In genomic region chr7:84254916-84255315, GRCm38 (mm10) we compare ENCODE assay signal across 30 mouse cellular contexts.
A peak's percentile ranks its signal among the peaks of the same experiment; 100 is the strongest.
DNase-seq lines count a peak whose midpoint lies in the region; ATAC-seq and TF ChIP-seq lines count a peak whose summit lies in the region.
"Had no signal": no experiment of that assay in that cellular context is flagged by ENCODE, and none has a peak within 500 bp of the region (broad histone marks: within the 10 kb centered on the region; RNA-seq: fewer than 3 reads in every experiment).

No protein-coding gene starts in this region.

- peak overlapping the region; percentile 13 for H3K27ac ChIP-seq in lung, embryonic 14.5 days (ENCODE audit: low read depth)
- H3K27ac ChIP-seq in midbrain, embryonic 11.5 days (ENCODE audit: low read depth, low read length), result no peak overlapping the region
- no peak overlapping the region for H3K27ac ChIP-seq in midbrain, embryonic 10.5 days (replicated peaks)
- no peak overlapping the region for H3K27ac ChIP-seq in embryonic facial prominence, embryonic 11.5 days (replicated peaks; ENCODE audit: low read depth, low read length)
- no peak overlapping the region for H3K27ac ChIP-seq in heart, embryonic 12.5 days (ENCODE audit: poor library complexity, severe bottlenecking)
- H3K27ac ChIP-seq: embryonic facial prominence, embryonic 13.5 days; forebrain, embryonic 10.5 days; forebrain, embryonic 13.5 days; gastrocnemius, adult 2 months; heart, embryonic 15.5 days; hindbrain, embryonic 14.5 days; hindbrain, postnatal 0 days had no signal

- 0 out of 2 replicates have a peak, but pooled peaks cover 3% of the 10 kb centered on the region for H3K36me3 ChIP-seq in lung, embryonic 14.5 days (ENCODE audit: insufficient read depth)
- H3K36me3 ChIP-seq in midbrain, embryonic 11.5 days (ENCODE audit: control insufficient read depth, insufficient read depth, low read length), result 0 out of 2 replicates have a peak, but pooled peaks cover 4% of the 10 kb centered on the region
- H3K36me3 ChIP-seq in midbrain, embryonic 10.5 days, result peaks cover 96% of the 10 kb centered on the region
- no peaks in the 10 kb centered on the region; the same call in 1 of the 2 replicates for H3K36me3 ChIP-seq in embryonic facial prominence, embryonic 11.5 days (replicated peaks; ENCODE audit: control insufficient read depth, insufficient read depth, low read depth, low read length)
- no peaks in the 10 kb centered on the region for H3K36me3 ChIP-seq in heart, embryonic 12.5 days
- H3K36me3 ChIP-seq: heart, embryonic 15.5 days had no signal

- H3K9ac ChIP-seq in lung, embryonic 14.5 days, result no peak overlapping the region
- H3K9ac ChIP-seq in midbrain, embryonic 11.5 days (ENCODE audit: low read length), result no peak overlapping the region
- H3K9ac ChIP-seq in embryonic facial prominence, embryonic 11.5 days (replicated peaks; ENCODE audit: low read length), result no peak overlapping the region
- H3K9ac ChIP-seq in heart, embryonic 12.5 days, result no peak overlapping the region
- H3K9ac ChIP-seq: embryonic facial prominence, embryonic 13.5 days; forebrain, embryonic 13.5 days; heart, embryonic 15.5 days; hindbrain, embryonic 14.5 days had no signal

- TF ChIP-seq CTCF in lung, embryonic 14.5 days (IDR thresholded peaks at IDR 0.05; ENCODE audit: low read depth), result no peak

- ATAC-seq in lung, embryonic 14.5 days (ENCODE audit: insufficient read depth), result no peak
- no peak for ATAC-seq in midbrain, embryonic 11.5 days (ENCODE audit: low FRiP score)
- ATAC-seq in embryonic facial prominence, embryonic 11.5 days (replicated peaks; ENCODE audit: insufficient number of reproducible peaks, low FRiP score, low TSS enrichment, low read depth), result no peak
- ATAC-seq in heart, embryonic 12.5 days (ENCODE audit: insufficient number of reproducible peaks, low FRiP score), result no peak
- ATAC-seq: activated CD4-positive, CD25-positive, alpha-beta regulatory T cell, adult 4 months; CD4-positive, CD25-positive, alpha-beta regulatory T cell, adult 4 months; forebrain, embryonic 13.5 days; forebrain, embryonic 16.5 days; hindbrain, postnatal 0 days; inflammation-experienced regulatory T-cells, adult 6 months; intestine, embryonic 16.5 days had no signal

- 58% methylated on average over 8 of the region's 8 CpGs for WGBS in lung, embryonic 14.5 days
- 73% methylated on average over 8 of the region's 8 CpGs for WGBS in midbrain, embryonic 11.5 days
- WGBS in midbrain, embryonic 10.5 days, result 70% methylated on average over 8 of the region's 8 CpGs
- WGBS in embryonic facial prominence, embryonic 11.5 days, result 78% methylated on average over 8 of the region's 8 CpGs
- 51% methylated on average over 8 of the region's 8 CpGs for WGBS in heart, embryonic 12.5 days

- peaks cover 2% of the 10 kb centered on the region; the same call in 1 of the 2 replicates for H3K4me1 ChIP-seq in lung, embryonic 14.5 days (ENCODE audit: insufficient read depth)
- H3K4me1 ChIP-seq in midbrain, embryonic 11.5 days (ENCODE audit: control insufficient read depth, insufficient read depth, low read length), result no peaks in the 10 kb centered on the region
- H3K4me1 ChIP-seq in midbrain, embryonic 10.5 days, result peaks cover 7% of the 10 kb centered on the region
- H3K4me1 ChIP-seq in embryonic facial prominence, embryonic 11.5 days (ENCODE audit: control insufficient read depth, insufficient read depth, low read length), result no peaks in the 10 kb centered on the region
- no peaks in the 10 kb centered on the region for H3K4me1 ChIP-seq in heart, embryonic 12.5 days (replicated peaks)
- H3K4me1 ChIP-seq: embryonic facial prominence, embryonic 13.5 days; forebrain, embryonic 10.5 days; forebrain, embryonic 13.5 days; heart, embryonic 15.5 days had no signal

- H3K4me3 ChIP-seq in lung, embryonic 14.5 days (ENCODE audit: low read depth, low read length), result no peak overlapping the region
- H3K4me3 ChIP-seq in midbrain, embryonic 11.5 days (ENCODE audit: low read depth, low read length), result no peak overlapping the region
- no peak overlapping the region for H3K4me3 ChIP-seq in midbrain, embryonic 10.5 days
- H3K4me3 ChIP-seq in embryonic facial prominence, embryonic 11.5 days (ENCODE audit: low read depth, low read length), result no peak overlapping the region
- H3K4me3 ChIP-seq in heart, embryonic 12.5 days, result no peak overlapping the region
- H3K4me3 ChIP-seq: embryonic facial prominence, embryonic 13.5 days; forebrain, embryonic 10.5 days; forebrain, embryonic 13.5 days; gastrocnemius, adult 2 months; heart, embryonic 15.5 days had no signal

- no peaks in the 10 kb centered on the region for H3K27me3 ChIP-seq in lung, embryonic 14.5 days (ENCODE audit: insufficient read depth, low read length)
- H3K27me3 ChIP-seq in midbrain, embryonic 11.5 days (ENCODE audit: control insufficient read depth, insufficient read depth, low read length), result no peaks in the 10 kb centered on the region
- H3K27me3 ChIP-seq in midbrain, embryonic 10.5 days (ENCODE audit: low read depth, poor library complexity, severe bottlenecking), result no peaks in the 10 kb centered on the region
- no peaks in the 10 kb centered on the region for H3K27me3 ChIP-seq in embryonic facial prominence, embryonic 11.5 days (ENCODE audit: control insufficient read depth, insufficient read depth, low read length)
- no peaks in the 10 kb centered on the region for H3K27me3 ChIP-seq in heart, embryonic 12.5 days (replicated peaks)
- H3K27me3 ChIP-seq: embryonic facial prominence, embryonic 13.5 days; forebrain, embryonic 13.5 days; heart, embryonic 15.5 days had no signal

- no peaks in the 10 kb centered on the region for H3K9me3 ChIP-seq in lung, embryonic 14.5 days (ENCODE audit: low read depth, low read length)
- H3K9me3 ChIP-seq in midbrain, embryonic 11.5 days (ENCODE audit: control insufficient read depth, low read length), result no peaks in the 10 kb centered on the region
- H3K9me3 ChIP-seq in midbrain, embryonic 10.5 days (replicated peaks), result no peaks in the 10 kb centered on the region
- H3K9me3 ChIP-seq in embryonic facial prominence, embryonic 11.5 days (replicated peaks; ENCODE audit: control insufficient read depth, low read length), result no peaks in the 10 kb centered on the region
- H3K9me3 ChIP-seq in heart, embryonic 12.5 days (replicated peaks), result no peaks in the 10 kb centered on the region
- H3K9me3 ChIP-seq: embryonic facial prominence, embryonic 13.5 days; forebrain, embryonic 10.5 days; forebrain, embryonic 13.5 days; heart, embryonic 15.5 days had no signal

- no peak overlapping the region for H3K4me2 ChIP-seq in lung, embryonic 14.5 days
- no peak overlapping the region for H3K4me2 ChIP-seq in midbrain, embryonic 11.5 days
- H3K4me2 ChIP-seq in embryonic facial prominence, embryonic 11.5 days (ENCODE audit: low read depth, low read length), result no peak overlapping the region
- no peak overlapping the region for H3K4me2 ChIP-seq in heart, embryonic 12.5 days
- H3K4me2 ChIP-seq: embryonic facial prominence, embryonic 13.5 days; forebrain, embryonic 13.5 days; heart, embryonic 11.5 days; heart, embryonic 15.5 days; hindbrain, embryonic 14.5 days had no signal

- DNase-seq in lung, embryonic 14.5 days, result peak; percentile 3
- DNase-seq in lung, postnatal 10 days, result no peak
- peak; percentile 67 for DNase-seq in midbrain, embryonic 11.5 days (ENCODE audit: low spot score, missing footprints)
- no peak for DNase-seq in midbrain, embryonic 10.5 days (ENCODE audit: low spot score)
- peak; percentile 5 for DNase-seq in embryonic facial prominence, embryonic 11.5 days (ENCODE audit: low spot score)
- no peak for DNase-seq in retina, embryonic 14.5 days (ENCODE audit: low spot score)
- DNase-seq: adrenal gland, adult 8-10 months; adrenal gland, postnatal 25 days; cerebellum, adult 11-12 months; cerebellum, adult 8-10 months; cerebellum, postnatal 10 days; cerebellum, postnatal 36 days; gastrocnemius, adult 2 months; gastrocnemius, postnatal 14 days; heart, adult 11 months; heart, postnatal 14 days; heart, postnatal 4 days had no signal

Comparison
In these comparisons a context has a peak if more than half of its experiments do, and no peak if none do; other contexts are left out.
1. DNase-seq: peak in lung, embryonic 14.5 days (single experiment), midbrain, embryonic 11.5 days (single experiment) and embryonic facial prominence, embryonic 11.5 days (single experiment); none in lung, postnatal 10 days (single experiment), midbrain, embryonic 10.5 days (single experiment) and retina, embryonic 14.5 days (single experiment).